Mouse (Mus musculus) limb, embryonic 14.5 days (tissue): ENCODE measurements around the gene C130026I21Rik. TPM values are rescaled to one million over a fixed set of nuclear protein-coding genes. Genes with fewer than 3 reads are reported as not detected.
"Not testable (repeated sequence)": the region's sequence is repeated elsewhere in the genome, so short reads cannot be mapped to it uniquely, and the experiment has no call there.

Experiments
- ATAC-seq: fragments of 200-750 bp; cut with Nextera tagmentation; 2 replicates; pipeline ENCODE4 v1.8.0; 2017; ENCODE audit warnings: low read depth, moderate number of reproducible peaks, moderate TSS enrichment; ENCODE audit not compliant: low FRiP score
- DNase-seq: peaks from one replicate; pipeline ENCODE4 v3.0.0-alpha.2; 2015; ENCODE audit warnings: low spot score
- H3K27ac ChIP-seq: fragments of 300-500 bp; sonication (generic); replicated peaks from 2 replicates; pipeline ENCODE4 v1.5.1; 2014; ENCODE audit warnings: low read depth, mild to moderate bottlenecking, low read length, moderate library complexity, mixed read lengths
- H3K27me3 ChIP-seq: fragments of 300-500 bp; sonication (generic); 2 replicates; pipeline ENCODE4 v1.6.1; 2014; ENCODE audit warnings: low read length, mixed read lengths; ENCODE audit not compliant: control insufficient read depth, insufficient read depth
- H3K36me3 ChIP-seq: fragments of 300-500 bp; sonication (generic); 2 replicates; pipeline ENCODE4 v1.6.1; 2014; ENCODE audit warnings: mild to moderate bottlenecking, low read length, moderate library complexity, mixed read lengths; ENCODE audit not compliant: control insufficient read depth, insufficient read depth
- H3K4me1 ChIP-seq: fragments of 300-500 bp; sonication (generic); 2 replicates; pipeline ENCODE4 v1.6.1; 2014; ENCODE audit warnings: antibody characterized with exemption, low read length, mixed read lengths; ENCODE audit not compliant: control insufficient read depth, insufficient read depth
- H3K4me2 ChIP-seq: fragments of 300-500 bp; sonication (generic); replicated peaks from 2 replicates; pipeline ENCODE4 v1.6.1; 2014; ENCODE audit warnings: low read depth, mild to moderate bottlenecking, low read length, moderate library complexity; ENCODE audit not compliant: severe bottlenecking
- H3K4me3 ChIP-seq: fragments of 300-500 bp; sonication (generic); replicated peaks from 2 replicates; pipeline ENCODE4 v1.5.1; 2014; ENCODE audit warnings: low read length
- H3K9ac ChIP-seq: fragments of 300-500 bp; sonication (generic); 2 replicates; pipeline ENCODE4 v1.6.1; 2014; ENCODE audit warnings: mild to moderate bottlenecking, low read depth, low read length, moderate library complexity; ENCODE audit not compliant: severe bottlenecking
- H3K9me3 ChIP-seq: fragments of 300-500 bp; sonication (generic); 2 replicates; pipeline ENCODE4 v1.6.1; 2016; ENCODE audit warnings: low read length; ENCODE audit not compliant: control insufficient read depth
- WGBS: fragments of 180-500 bp; shearing (Covaris S2); extraction: QIAGEN DNeasy Blood & Tissue Kit; methylation state at CpG from one replicate; pipeline ENCODE4 v1.1.7; 2014; 5-methylcytosine and 5-hydroxymethylcytosine counted together
- polyA plus RNA-seq, 2 experiments: library from polyadenylated mRNA; depleted of rRNA in 1 of 2; stranded (reverse) in 1 of 2; unstranded in 1 of 2; fragments of >200 nt; fragmentation: Nextera tagmentation in 1 of 2; extraction: Ambion mirVana in 1 of 2; gene quantifications; 2 replicates each; pipeline versions ENCODE4 v1.2.1 to v1.2.3; 2012 to 2014

The C130026I21Rik gene
- polyA plus RNA-seq, 2 experiments: 0.09 TPM; not detected in 1

- WGBS: 86% methylated on average over 4 of the region's 5 CpGs
- DNase-seq: not testable (repeated sequence)
Measured at GRCm38 (mm10) chr1:85246266-85246665, 24.1 kb downstream of the C130026I21Rik start.

GRCm38 (mm10) chr1:85244941-85245340 lies 25.4 kb downstream of the C130026I21Rik start:
- H3K4me2 ChIP-seq, ATAC-seq, H3K9ac ChIP-seq, DNase-seq, H3K4me1 ChIP-seq, H3K27me3 ChIP-seq, H3K36me3 ChIP-seq, H3K27ac ChIP-seq, H3K4me3 ChIP-seq: not testable (repeated sequence)
- 67% methylated on average over 3 of the region's 4 CpGs for WGBS
- peaks cover 22% of the 10 kb centered on the region for H3K9me3 ChIP-seq

More at GRCm38 (mm10) chr1:85246266-85246665, 24.1 kb downstream of the C130026I21Rik start:
- not testable (repeated sequence) for H3K27me3 ChIP-seq, H3K36me3 ChIP-seq, H3K4me2 ChIP-seq, H3K9ac ChIP-seq, H3K27ac ChIP-seq, H3K4me1 ChIP-seq, H3K4me3 ChIP-seq, ATAC-seq
- peaks cover 20% of the 10 kb centered on the region for H3K9me3 ChIP-seq

- H3K36me3 ChIP-seq, ATAC-seq, H3K27ac ChIP-seq, DNase-seq, H3K27me3 ChIP-seq, H3K4me3 ChIP-seq, H3K9ac ChIP-seq, H3K4me2 ChIP-seq, H3K4me1 ChIP-seq: not testable (repeated sequence)
- WGBS: 72% methylated on average over 2 of the region's 2 CpGs
- peaks cover 27% of the 10 kb centered on the region for H3K9me3 ChIP-seq
Measured at GRCm38 (mm10) chr1:85243023-85243422, 27.3 kb downstream of the C130026I21Rik start.

- H3K27ac ChIP-seq, H3K36me3 ChIP-seq, DNase-seq, H3K27me3 ChIP-seq, H3K4me1 ChIP-seq, ATAC-seq, H3K4me3 ChIP-seq, H3K4me2 ChIP-seq, H3K9ac ChIP-seq: not testable (repeated sequence)
- peaks cover 16% of the 10 kb centered on the region for H3K9me3 ChIP-seq
- WGBS: 73% methylated on average over 4 of the region's 4 CpGs
Measured at GRCm38 (mm10) chr1:85239018-85239775, 31.2 kb downstream of the C130026I21Rik start.

- not testable (repeated sequence) for H3K27me3 ChIP-seq, H3K9me3 ChIP-seq, H3K4me1 ChIP-seq, DNase-seq, H3K4me3 ChIP-seq, ATAC-seq, H3K9ac ChIP-seq, H3K27ac ChIP-seq, H3K4me2 ChIP-seq, H3K36me3 ChIP-seq
- 56% methylated on average over 1 of the region's 2 CpGs for WGBS
Measured at GRCm38 (mm10) chr1:85206531-85206930, 63.8 kb downstream of the C130026I21Rik start.

GRCm38 (mm10) chr1:85199523-85199922 lies 70.8 kb downstream of the C130026I21Rik start:
- H3K9me3 ChIP-seq, DNase-seq, H3K9ac ChIP-seq, H3K36me3 ChIP-seq, H3K27ac ChIP-seq, H3K4me1 ChIP-seq, ATAC-seq, H3K4me2 ChIP-seq, H3K27me3 ChIP-seq, H3K4me3 ChIP-seq: not testable (repeated sequence)
- WGBS: 85% methylated on average over 3 of the region's 4 CpGs

GRCm38 (mm10) chr1:85198647-85199350 lies 71.6 kb downstream of the C130026I21Rik start:
- H3K9me3 ChIP-seq, ATAC-seq, H3K4me2 ChIP-seq: not testable (repeated sequence)

GRCm38 (mm10) chr1:85196732-85197131 lies 73.6 kb downstream of the C130026I21Rik start:
- not testable (repeated sequence) for H3K4me1 ChIP-seq, DNase-seq, H3K9me3 ChIP-seq, H3K27me3 ChIP-seq, H3K36me3 ChIP-seq, H3K27ac ChIP-seq, H3K4me2 ChIP-seq, H3K4me3 ChIP-seq, ATAC-seq, H3K9ac ChIP-seq
- 59% methylated on average over 4 of the region's 4 CpGs for WGBS

More at GRCm38 (mm10) chr1:85198647-85199350, 71.6 kb downstream of the C130026I21Rik start:
- not testable (repeated sequence) for H3K9ac ChIP-seq, H3K4me1 ChIP-seq, H3K4me3 ChIP-seq, H3K27ac ChIP-seq, DNase-seq, H3K36me3 ChIP-seq, H3K27me3 ChIP-seq
